Mouse (Mus musculus) small intestine, adult 2 months (tissue): ENCODE results near the gene Farp2. TPM values are rescaled to one million over a fixed set of nuclear protein-coding genes. Genes with fewer than 3 reads are reported as not detected.

Experiments used
- H3K27ac ChIP-seq: fragments of 200-500 bp; 2 replicates; pipeline ENCODE4 v1.5.1; 2012; ENCODE audit warnings: low read depth, low read length, control low read depth, inconsistent platforms; ENCODE audit not compliant: insufficient read depth
- H3K27me3 ChIP-seq: fragments of 200-500 bp; 2 replicates; pipeline ENCODE4 v1.6.1; 2012; ENCODE audit warnings: mild to moderate bottlenecking, moderate library complexity, low read length, inconsistent platforms; ENCODE audit not compliant: control insufficient read depth, insufficient read depth
- H3K36me3 ChIP-seq: fragments of 200-500 bp; 2 replicates; pipeline ENCODE4 v1.6.1; 2012; ENCODE audit warnings: mild to moderate bottlenecking, low read length, control low read depth, inconsistent platforms; ENCODE audit not compliant: control insufficient read depth, insufficient read depth
- H3K4me1 ChIP-seq: fragments of 200-500 bp; 2 replicates; pipeline ENCODE4 v1.6.1; 2012; ENCODE audit warnings: low read length, inconsistent platforms, mixed read lengths; ENCODE audit not compliant: control insufficient read depth, insufficient read depth, insufficient read length
- H3K4me3 ChIP-seq: fragments of 200-500 bp; 2 replicates; pipeline ENCODE4 v1.5.1; 2012; ENCODE audit warnings: low read depth, mild to moderate bottlenecking, control low read depth, inconsistent platforms, low read length, moderate library complexity
- CTCF ChIP-seq: fragments of 200-500 bp; IDR thresholded peaks from 2 replicates; pipeline ENCODE4 v1.5.1; 2012; ENCODE audit warnings: low read depth, mild to moderate bottlenecking, control low read depth, inconsistent platforms, low read length, moderate library complexity, mixed read lengths; ENCODE audit not compliant: insufficient replicate concordance, insufficient read length; ENCODE audit errors: extremely low read depth
- POLR2A ChIP-seq: fragments of 200-500 bp; IDR thresholded peaks from 2 replicates; pipeline ENCODE4 v1.6.1; 2012; ENCODE audit warnings: low read depth, mild to moderate bottlenecking, control low read depth, inconsistent platforms, low read length, moderate library complexity
- WGBS: fragments of 180-500 bp; shearing (Covaris S2); methylation state at CpG from one replicate; pipeline ENCODE4 v1.1.7; 2018; 5-methylcytosine and 5-hydroxymethylcytosine counted together
- polyA plus RNA-seq: library from polyadenylated mRNA; depleted of rRNA; stranded (reverse); fragments of >200 nt; gene quantifications from 2 replicates; pipeline ENCODE4 v1.2.3, GENCODE M21; 2012

Gene Farp2
- polyA plus RNA-seq, 1 experiment, result 13.6 TPM

DNA sequence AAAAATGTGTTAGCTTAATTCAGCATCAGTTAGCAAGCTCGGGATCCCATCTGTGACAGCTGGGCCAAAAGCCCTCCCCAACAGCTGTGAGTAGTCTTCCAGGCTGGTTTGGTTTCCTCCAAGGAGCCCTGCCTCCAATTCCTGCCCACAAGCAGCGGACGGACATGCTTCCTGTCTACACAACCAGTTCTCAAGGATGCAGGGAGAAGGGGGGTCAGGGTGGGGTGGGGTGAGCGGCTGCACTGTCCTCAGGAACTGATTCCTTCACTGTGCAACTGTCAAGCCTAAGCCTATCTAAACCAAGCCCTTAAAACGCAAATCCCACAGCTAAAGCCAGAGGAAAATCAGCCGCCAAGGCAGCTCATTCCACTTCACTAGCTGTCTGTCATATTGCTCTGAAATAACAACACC lies 122.6 kb downstream of the Farp2 start:
- WGBS, result 7% methylated on average over 6 of the region's 6 CpGs
- Histone ChIP-seq H3K4me3 (peak overlapping the region; percentile 85), H3K4me1 (peaks cover 12% of the 10 kb centered on the region; the same call in 1 of the 2 replicates), H3K36me3 (peaks cover 7% of the 10 kb centered on the region), H3K27me3 (no peaks in the 10 kb centered on the region), H3K27ac (peak overlapping the region; percentile 85)
- TF ChIP-seq CTCF (no peak), POLR2A (no peak)

DNA sequence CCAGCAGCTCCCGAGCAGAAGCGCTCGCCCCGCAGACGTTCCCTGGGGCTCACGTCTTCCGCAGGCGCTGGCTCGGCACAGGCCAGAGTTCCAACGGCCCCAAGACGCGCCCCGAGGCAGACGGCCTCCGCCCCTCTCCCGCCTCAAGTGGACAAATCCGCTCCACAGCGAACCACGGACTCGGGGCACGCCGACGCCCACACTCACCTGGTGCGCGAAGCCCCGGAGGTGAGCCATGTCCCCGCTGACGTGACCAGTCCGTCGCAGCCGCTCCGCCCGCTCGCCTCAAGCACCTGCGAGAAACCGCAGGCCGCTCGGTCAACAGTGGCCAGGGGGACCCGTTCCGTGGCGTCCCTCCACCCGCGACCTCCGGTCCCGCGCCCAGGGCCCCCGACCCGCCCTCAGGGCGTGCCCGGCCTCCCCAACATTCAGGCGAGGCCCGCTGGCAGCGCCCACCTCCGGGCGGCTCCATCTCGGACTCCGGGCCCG lies 123.3 kb downstream of the Farp2 start:
- WGBS, result 1% methylated on average over 58 of the region's 58 CpGs
- Histone ChIP-seq H3K4me3 (peak overlapping the region; percentile 85), H3K36me3 (peaks cover 7% of the 10 kb centered on the region), H3K4me1 (peaks cover 12% of the 10 kb centered on the region; the same call in 1 of the 2 replicates), H3K27me3 (no peaks in the 10 kb centered on the region), H3K27ac (peak overlapping the region; percentile 85)
- TF ChIP-seq CTCF (no peak), POLR2A (no peak)

DNA sequence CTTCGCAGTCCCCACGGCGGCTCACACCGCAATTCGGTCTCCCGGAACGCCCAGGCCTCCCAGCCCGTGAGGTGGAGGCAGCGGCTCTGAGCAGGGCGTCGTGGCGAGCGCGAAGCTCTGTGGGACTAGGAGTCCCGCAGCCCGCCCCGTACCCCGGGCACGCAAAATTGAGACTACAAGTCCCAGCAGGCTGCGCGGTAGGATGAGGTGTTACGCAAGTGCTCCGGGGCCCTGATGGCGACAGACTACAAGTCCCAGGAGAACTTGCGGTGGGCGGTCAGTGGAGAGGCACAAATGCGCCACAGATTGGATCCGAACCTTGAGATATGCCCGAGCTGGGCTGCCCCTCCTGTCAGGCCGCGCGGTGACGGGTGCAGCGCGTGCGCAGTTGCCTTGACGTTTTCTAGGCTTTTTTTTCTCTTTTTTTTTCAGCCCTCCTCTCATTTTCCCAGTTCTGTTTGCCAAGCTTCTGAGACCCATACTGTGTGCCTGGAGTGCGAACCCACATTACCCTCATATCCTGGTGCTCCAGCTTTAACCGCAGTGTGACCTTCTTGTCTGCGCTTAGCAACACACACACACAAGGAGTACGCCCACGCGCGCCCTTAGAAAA lies 123.8 kb downstream of the Farp2 start:
- H3K4me3 ChIP-seq, result peak overlapping the region; percentile 85
- H3K27me3 ChIP-seq, result no peaks in the 10 kb centered on the region
- peak overlapping the region; percentile 85 for H3K27ac ChIP-seq
- under 1% methylated on average over 44 of the region's 44 CpGs for WGBS
- H3K4me1 ChIP-seq, result peaks cover 13% of the 10 kb centered on the region; the same call in 1 of the 2 replicates
- H3K36me3 ChIP-seq, result peaks cover 6% of the 10 kb centered on the region
- TF ChIP-seq POLR2A, result peak; percentile 88
- no peak for TF ChIP-seq CTCF

DNA sequence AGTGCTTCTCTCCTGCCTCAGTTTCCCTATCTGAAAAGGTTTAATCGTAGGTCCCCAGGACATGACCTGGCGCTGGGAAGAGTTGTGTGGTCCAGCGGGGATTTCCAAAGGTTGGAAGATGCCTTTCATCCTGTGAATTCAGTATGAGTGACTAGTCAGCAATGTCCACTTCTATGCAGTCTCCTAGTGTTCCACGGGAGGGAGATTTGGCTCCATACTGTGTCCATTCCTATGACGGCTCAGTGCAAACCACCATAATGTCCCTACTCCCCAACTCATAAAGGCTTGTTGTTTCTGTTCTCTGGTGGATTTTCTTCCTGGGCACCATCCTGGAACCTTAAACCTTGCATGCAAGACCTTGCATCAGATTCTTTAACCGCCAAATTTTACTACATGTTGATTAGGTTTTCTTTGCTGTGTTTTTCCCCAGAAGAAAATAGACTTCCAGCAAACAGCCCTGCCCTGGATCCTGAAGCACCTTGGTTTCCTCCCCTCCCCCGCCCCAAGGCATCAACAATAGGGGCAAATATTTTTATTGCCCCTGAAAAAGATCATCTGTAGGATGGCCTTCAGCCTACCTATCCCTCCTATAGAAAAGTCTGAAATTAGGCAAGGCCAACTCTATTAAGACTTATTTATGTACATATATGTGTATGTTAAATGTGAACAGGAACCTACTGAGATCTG lies 124.5 kb downstream of the Farp2 start:
- Histone ChIP-seq H3K4me3 (peak overlapping the region; percentile 64), H3K4me1 (peaks cover 12% of the 10 kb centered on the region; the same call in 1 of the 2 replicates), H3K27ac (peak overlapping the region; percentile 70), H3K27me3 (no peaks in the 10 kb centered on the region), H3K36me3 (peaks cover 4% of the 10 kb centered on the region)
- TF ChIP-seq POLR2A (no peak), CTCF (no peak)
- 20% methylated on average over 7 of the region's 7 CpGs for WGBS

DNA sequence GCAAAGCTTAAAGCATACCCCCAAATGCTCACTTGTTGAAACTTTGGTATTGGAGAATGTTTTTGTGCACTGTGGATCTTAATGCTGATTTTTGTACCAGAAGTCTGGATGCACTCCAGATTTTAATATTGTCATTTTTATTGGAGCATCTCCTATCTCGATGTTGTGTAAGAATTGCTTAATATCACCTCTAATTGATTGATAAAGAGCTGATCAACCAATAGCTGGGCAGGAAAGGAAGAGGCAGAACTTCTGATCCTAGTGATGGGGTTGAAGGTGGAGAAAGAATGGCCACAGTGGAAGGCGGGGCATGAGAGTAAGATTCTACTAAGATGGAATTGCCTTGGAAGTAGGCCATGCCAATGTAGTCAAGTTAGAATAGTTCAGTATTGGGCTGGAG lies 130.1 kb downstream of the Farp2 start:
- WGBS, result 48% methylated on average over 2 of the region's 2 CpGs
- Histone ChIP-seq H3K27ac (peak overlapping the region; percentile 22; the same call in 1 of the 2 replicates), H3K4me1 (peaks cover 5% of the 10 kb centered on the region; the same call in 1 of the 2 replicates), H3K27me3 (no peaks in the 10 kb centered on the region), H3K4me3 (no peak overlapping the region), H3K36me3 (peaks cover 2% of the 10 kb centered on the region; the same call in 1 of the 2 replicates)
- TF ChIP-seq POLR2A (no peak), CTCF (no peak)

DNA sequence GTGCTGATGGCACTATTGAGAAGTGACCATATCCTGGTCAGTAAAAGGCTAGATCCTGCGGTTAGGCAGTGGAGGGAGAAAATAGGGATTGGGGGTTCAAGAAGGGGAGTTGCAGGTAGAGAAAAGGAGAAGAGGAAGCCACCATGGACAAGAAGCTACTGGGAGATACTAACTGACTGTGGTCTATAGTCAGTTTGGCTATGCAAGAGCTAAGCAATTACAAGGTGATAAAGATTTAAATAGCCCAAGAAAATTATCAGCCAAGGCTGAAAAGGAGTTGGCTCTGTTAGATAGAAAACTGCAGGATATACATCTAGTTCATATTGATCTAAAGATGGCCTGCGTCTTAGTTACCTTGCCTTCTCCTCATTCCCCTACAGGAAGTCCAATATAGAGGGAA lies 130.8 kb downstream of the Farp2 start:
- no peak overlapping the region for H3K4me3 ChIP-seq
- H3K27ac ChIP-seq, result peak overlapping the region; percentile 59; the same call in 1 of the 2 replicates
- no peaks in the 10 kb centered on the region for H3K27me3 ChIP-seq
- 95% methylated on average over 2 of the region's 2 CpGs for WGBS
- H3K4me1 ChIP-seq, result peaks cover 5% of the 10 kb centered on the region; the same call in 1 of the 2 replicates
- TF ChIP-seq POLR2A (no peak), CTCF (no peak)
- H3K36me3 ChIP-seq, result peaks cover 2% of the 10 kb centered on the region; the same call in 1 of the 2 replicates

DNA sequence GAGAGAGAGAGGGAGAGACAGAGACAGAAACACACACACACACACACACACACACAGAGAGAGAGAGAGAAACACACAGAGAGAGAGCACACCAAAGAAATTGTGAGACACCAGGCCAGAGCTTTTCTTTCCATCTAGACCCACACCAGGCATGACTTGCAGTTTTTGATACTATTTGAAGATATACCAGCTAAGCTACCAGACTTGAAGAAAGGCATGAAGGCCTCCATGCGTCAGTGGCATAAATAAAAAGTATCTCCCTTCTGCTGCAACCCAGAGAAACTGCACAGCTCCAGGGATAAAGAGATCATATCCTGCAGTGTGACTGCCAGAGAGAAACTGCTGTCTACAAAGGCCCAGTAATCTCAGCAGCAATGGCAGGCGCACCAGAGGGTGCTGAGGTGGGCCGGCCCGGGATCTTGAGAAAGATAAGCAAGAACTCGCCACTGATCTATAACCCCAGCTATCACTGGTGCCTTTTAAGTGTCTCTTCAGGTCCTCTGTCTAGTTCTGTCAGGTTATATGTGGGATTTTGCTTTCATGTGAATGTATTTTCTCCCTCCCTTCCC lies 137.8 kb downstream of the Farp2 start:
- Histone ChIP-seq H3K4me1 (peaks cover 3% of the 10 kb centered on the region; the same call in 1 of the 2 replicates), H3K4me3 (no peak overlapping the region), H3K27me3 (no peaks in the 10 kb centered on the region), H3K36me3 (0 out of 2 replicates have a peak, but pooled peaks cover 2% of the 10 kb centered on the region), H3K27ac (no peak overlapping the region)
- TF ChIP-seq POLR2A, result no peak
- TF ChIP-seq CTCF, result no peak
- 75% methylated on average over 5 of the region's 5 CpGs for WGBS
